Mouse (Mus musculus) induced T-regulatory cell, adult 2 months (primary cell): Measurements from ENCODE around the gene AI182371.
A peak's percentile ranks its signal among the peaks of the same experiment; 100 is the strongest.

Experiments
- DNase-seq: peaks from one replicate; pipeline ENCODE4 v3.0.0-alpha.2; 2012; ENCODE audit warnings: low read depth

Gene AI182371

DNA sequence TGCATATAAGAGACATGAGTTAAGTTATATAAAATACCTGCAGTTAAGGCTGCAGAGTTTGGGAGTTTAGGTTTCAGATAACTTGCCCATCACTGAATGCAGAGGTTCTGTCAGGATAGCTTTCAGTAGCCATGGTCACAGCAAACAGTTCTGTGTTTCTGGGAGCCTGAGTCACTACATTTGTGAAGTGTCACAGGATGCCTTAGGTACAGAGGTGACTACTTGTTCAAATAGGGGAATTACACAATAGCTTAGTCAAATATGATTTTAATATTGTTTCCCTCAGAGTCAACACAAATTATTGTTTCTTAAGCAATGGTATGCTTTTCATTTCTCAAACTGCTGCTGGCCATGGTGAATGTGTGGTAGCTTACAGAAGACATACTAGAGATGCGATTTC, 32.2 kb downstream of the AI182371 start:
- no peak for DNase-seq

- DNase-seq = no peak
These were observed 34.2 kb downstream of the AI182371 start for GRCm38 (mm10) chr2:35067117-35067516.

DNA sequence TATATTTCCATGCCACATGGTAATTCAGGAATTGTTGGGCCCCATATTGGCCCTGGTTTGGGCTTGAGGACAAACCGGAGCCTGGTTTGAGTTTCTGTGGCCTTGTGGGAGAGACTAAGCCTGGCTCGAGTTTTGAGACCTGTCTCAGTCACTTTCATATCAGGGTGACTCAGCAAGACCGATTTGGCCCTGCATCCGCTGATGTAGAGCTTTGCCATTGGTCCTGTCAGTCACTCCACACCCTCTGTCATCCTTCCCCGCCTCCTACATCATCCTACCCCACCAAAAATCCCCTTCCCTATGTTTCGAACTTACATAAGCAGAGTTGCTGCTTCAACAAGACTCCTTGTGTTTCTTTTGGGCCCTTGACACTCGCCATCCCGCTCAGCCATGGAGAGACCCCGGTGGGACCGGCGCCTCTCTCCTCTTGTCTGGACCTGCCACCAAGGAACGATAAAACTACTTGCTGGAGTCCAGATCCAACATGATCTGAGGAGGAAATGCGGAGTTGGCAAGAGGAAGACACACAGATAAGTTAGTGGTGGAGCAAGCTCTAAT, 34.7 kb downstream of the AI182371 start:
- no peak for DNase-seq

DNA sequence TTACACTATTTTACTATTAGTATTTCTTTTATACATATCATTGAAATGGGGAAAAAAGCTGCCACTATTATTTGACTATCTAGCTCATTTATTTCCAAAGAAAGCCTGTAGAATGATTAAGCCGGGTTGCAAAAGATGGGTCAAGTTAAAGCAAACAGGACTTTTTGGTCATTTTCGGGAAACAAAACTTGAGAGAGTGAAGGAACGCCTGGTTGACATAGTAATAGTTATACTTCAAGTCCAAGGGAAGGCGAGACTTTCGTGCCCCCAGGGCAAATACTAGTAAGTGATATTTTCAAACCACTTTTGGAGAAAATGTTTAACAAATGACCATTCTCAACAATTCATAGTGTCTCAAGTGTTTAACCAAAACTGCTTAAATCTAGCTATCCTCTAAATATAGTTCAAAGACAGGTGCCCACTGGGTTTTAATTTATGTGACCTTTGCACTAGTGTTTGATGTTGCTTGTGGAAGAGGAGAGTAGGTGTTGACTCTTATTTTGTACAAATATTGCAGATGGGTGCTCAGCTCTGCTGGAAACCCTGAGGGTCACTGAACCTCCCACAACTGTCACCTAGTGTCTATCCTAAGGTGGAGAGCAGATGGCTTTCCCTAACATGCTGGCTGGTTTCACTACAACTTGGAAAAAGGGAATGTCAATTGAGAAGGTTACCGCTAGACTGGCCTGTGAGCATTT, 37.9 kb downstream of the AI182371 start:
- DNase-seq = no peak

GRCm38 (mm10) chr2:35061338-35061737, 40.0 kb downstream of the AI182371 start, which contains the start of gene Hc:
TSS of gene Hc (minus strand) at chr2:35061438.
- DNase-seq = no peak

- DNase-seq = no peak
These were observed 40.4 kb downstream of the AI182371 start for GRCm38 (mm10) chr2:35060897-35061296.

GRCm38 (mm10) chr2:35060256-35060655, 41.1 kb downstream of the AI182371 start:
- no peak for DNase-seq

- DNase-seq = no peak
These were observed 43.0 kb downstream of the AI182371 start for GRCm38 (mm10) chr2:35058325-35058724.

DNA sequence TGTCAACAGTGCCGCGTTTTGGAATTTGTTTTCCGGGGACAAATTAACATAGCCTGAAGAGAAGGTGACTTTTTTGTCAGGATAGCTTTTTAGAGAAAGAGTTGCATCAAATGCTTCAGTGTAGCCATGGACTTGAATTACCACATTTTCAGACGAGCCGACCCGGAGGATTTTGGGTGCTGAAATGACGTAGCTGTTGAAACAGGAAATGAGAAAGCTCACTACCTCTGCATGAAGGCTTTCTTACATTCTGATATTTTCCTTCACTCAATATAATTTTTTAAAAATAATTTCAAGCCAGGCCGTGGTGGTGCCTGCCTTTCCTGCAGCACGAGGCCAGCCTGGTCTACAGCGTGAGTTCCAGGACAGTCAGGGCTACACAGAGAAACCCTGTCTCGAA, 44.1 kb downstream of the AI182371 start:
- DNase-seq = no peak

DNA sequence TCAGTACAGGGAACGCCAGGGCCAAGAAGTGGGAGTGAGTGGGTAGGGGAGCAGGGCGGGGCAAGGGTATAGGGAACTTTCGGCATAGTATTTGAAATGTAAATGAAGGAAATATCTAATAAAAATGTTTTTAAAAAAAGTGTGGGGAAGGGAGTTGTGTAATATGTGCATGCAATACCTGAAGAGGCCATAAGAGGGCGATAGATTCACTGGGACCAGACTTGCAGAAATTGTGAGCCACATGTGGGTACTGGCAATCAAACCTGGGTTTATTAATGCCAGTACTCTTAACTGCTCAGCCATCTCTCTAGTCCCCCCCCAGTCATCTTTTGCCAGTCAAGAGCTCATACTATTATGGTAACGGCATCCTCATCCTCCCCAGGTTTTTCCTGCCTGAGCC, 52.5 kb downstream of the AI182371 start:
- DNase-seq = peak; percentile 84

GRCm38 (mm10) chr2:35044956-35045355, 56.4 kb downstream of the AI182371 start:
- DNase-seq = peak; percentile 75

GRCm38 (mm10) chr2:35038580-35039375, 62.6 kb downstream of the AI182371 start:
- peak; percentile 68 for DNase-seq
